Mouse (Mus musculus) lung, adult 18-20 months (tissue): ENCODE measurements around the gene Ccnt1.
"Not testable (repeated sequence)": the region's sequence is repeated elsewhere in the genome, so short reads cannot be mapped to it uniquely, and the experiment has no call there.

ENCODE experiments used
- DNase-seq, 2 experiments: peaks; one replicate each; pipeline ENCODE4 v3.0.0; 2022; ENCODE audit warnings: mixed read lengths in 2 of 2

Gene Ccnt1

DNA sequence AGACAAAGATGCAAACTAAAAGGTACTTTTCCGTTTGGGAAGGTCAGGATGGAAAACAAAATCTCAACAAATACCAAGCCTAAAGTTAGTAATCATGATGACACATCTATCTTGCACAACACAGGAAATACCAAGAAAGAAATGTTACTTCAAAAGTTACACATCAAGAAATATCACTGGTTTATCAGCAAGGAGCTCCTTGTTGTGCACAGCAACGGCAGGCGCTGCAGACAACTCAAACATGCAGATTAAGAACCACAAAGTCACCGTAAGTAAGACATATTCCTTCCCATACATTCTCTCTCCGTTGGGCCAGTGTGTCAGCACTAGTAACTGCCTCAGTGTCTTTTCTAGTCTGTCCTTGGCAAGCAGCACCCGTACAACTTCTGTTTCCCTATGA, 29.7 kb downstream of the Ccnt1 start:
- DNase-seq: no peak

- no peak for DNase-seq
These were observed 32.8 kb downstream of the Ccnt1 start for GRCm38 (mm10) chr15:98537923-98538322.

GRCm38 (mm10) chr15:98536828-98537510, 33.8 kb downstream of the Ccnt1 start:
- no peak for DNase-seq

- DNase-seq: no peak
These were observed 34.8 kb downstream of the Ccnt1 start for GRCm38 (mm10) chr15:98535921-98536320.

GRCm38 (mm10) chr15:98533881-98534627, 36.7 kb downstream of the Ccnt1 start, which contains the start of gene Kansl2:
Kansl2 (minus strand) TSS chr15:98534264.
- DNase-seq: peak; percentile 99

GRCm38 (mm10) chr15:98533035-98533531, 37.6 kb downstream of the Ccnt1 start:
- DNase-seq: no peak

- no peak for DNase-seq
These were observed 38.4 kb downstream of the Ccnt1 start for GRCm38 (mm10) chr15:98532281-98532680.

DNA sequence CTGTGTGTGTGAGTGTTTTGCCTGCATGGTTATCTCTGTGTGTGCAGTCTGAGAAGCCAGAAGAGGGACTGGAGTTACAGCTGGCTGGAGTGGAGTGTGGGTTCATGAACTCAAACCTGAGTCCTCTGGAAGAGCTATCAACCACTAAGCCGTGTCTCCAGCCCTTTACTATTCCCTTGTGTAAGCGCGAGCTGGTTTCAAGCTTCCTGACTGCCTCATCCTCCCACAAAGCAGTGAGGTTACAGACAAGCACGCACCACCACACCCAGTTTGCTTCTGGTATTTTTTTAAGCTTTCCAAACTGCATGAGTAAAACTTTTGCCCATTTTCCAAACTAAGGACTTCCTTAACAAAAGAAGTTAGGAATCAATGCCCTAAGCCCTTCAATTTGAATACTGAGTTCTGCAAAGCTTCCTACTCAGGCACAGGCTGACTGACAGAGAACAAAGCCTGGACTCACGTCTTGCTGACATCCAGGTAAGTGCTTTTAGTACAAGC, 42.6 kb downstream of the Ccnt1 start:
- no peak for DNase-seq

DNA sequence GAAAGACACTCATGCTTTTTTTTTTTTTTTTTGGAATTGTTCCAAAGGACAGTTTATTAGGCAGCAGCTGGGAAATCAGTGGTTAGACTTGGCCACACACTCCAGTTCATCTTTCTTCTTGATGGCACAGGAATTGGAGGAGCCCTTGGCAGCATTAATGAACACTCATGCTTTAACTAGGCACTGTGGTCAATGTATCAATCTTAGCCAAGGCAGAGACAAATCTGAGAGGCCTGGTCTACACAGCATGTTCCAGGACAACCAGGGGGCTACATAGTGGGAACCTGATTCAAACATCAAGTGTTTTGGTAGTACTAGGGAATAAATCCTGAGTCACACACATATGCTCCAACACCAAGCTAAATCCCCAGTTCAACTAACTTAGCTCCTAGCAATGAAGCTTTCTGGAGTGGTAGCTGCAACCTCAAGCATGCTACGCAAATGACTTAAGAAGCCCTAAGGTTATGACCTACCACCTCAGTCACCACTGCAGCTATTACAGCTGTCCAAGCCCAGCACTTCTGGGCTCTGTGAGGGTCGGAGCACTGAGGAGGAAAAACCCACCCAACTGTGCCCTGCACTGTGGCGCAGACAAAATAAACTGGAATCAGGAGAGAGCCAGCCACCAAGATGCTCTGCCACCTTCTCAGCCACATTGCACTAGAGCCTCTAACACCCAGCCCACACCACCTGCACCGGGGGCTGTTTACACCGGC, 43.5 kb downstream of the Ccnt1 start:
- DNase-seq: no peak

DNA sequence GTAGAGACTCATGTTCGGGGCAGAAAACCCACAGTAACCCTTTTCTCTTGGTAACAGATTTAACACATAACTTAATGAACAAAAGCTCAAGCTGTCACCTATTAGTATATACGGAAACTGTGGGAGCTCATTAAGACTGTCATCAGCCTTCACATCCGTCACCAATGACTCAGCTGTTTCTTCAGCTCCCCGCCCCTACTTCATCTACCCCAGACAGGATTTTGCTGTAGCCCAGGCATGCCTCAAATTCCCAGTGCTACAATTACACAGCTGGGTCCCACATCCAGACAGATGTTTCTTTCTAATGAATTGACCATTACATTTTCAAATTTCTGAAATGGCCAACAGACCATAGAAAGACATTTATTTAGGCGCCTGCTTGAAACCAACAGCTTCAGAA, 44.7 kb downstream of the Ccnt1 start:
- DNase-seq: no peak

DNA sequence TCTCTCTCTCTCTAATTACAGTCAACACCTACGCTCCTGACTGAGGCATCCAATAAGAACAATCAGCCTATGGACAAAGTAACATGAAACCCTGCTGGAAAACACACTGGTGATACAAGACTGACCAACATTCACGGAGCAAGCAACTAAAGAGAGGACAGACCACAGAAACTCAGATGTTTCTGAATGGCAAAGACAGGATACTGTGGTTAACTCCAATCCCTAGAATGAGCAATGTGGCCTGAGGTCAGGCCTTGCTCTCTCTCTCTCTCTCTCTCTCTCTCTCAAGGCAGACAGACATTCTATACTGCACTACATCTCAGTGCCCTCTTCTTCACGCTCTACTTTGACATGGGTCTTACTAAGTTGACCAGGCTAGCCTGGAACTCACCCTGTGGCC, 49.5 kb downstream of the Ccnt1 start:
- no peak for DNase-seq

DNA sequence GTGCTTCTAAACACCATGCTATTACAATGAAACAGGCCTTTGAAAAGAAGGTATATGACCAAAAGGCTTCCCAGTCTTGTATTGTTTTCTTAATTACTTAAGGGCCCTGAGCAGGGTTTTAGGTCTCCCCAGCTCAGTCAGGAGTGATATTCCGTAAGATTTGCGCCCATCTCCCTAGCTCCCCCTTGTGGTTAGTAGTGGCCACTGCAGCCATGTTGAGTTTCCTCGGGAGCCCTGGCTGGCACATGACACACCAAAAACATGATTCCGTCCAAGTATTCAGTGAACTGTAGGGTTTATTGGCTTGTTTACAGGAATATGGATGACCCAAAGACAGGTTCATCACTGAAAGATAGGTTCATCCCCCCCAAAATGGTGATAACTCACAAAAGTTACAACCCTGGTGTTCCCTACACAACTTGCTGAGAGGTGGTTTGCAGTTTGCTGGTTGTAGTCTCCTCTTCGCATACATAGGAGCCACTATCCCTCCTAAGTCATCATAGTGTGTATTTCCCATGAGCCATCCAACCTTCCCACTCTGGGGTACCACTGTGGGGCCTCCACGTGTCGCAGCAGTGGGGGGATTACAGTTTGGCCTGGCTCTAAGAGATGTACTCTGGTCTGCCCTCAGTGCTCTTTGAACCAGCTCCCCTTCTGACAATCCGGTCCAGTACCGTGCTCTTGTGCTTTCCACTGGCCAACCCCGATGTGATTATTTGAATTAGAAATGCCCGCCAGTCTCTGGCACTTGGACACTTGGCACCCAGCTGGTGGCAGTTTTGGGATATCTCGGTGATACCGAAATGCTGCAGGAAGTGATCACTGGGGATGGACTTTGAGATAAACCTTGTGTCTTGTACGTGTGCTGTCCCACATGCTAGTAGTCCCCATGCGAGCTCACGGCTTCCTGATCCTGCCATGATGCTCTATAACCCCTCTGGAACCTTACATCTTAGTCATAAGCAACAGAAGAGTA, 53.1 kb downstream of the Ccnt1 start:
- DNase-seq: peak; percentile 42 to 65

DNA sequence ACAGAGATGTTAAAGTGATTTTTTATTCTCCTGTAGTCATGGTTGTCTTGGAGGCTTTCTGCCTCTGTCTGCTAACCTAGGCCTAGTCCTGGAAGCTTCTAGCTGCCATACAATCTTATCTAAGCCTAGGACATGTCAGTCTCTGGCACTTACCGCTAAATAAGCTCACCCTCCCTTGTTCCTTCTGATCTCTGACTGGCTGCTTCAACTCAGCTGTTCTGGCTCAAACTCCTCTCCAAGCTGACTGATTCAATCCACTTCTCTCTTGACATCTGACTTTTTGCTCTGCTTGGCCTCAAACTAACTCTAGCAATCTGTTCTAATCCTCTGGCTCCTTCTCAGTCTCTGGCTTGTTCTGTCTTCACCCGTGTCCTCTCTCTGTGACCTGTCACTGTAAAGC, 55.9 kb downstream of the Ccnt1 start:
- DNase-seq: not testable (repeated sequence)

GRCm38 (mm10) chr15:98514146-98514545, 56.6 kb downstream of the Ccnt1 start:
- no peak for DNase-seq

GRCm38 (mm10) chr15:98513676-98514075, 57.0 kb downstream of the Ccnt1 start:
- DNase-seq: not testable (repeated sequence)

GRCm38 (mm10) chr15:98512799-98513321, 57.9 kb downstream of the Ccnt1 start:
- DNase-seq: peak; percentile 52 to 62

- no peak for DNase-seq
These were observed 58.5 kb downstream of the Ccnt1 start for GRCm38 (mm10) chr15:98512232-98512631.

GRCm38 (mm10) chr15:98511386-98511928, 59.3 kb downstream of the Ccnt1 start:
- DNase-seq: peak in 1 of 2 experiments; percentile 44

- peak; percentile 63 to 67 for DNase-seq
These were observed 60.0 kb downstream of the Ccnt1 start for GRCm38 (mm10) chr15:98510438-98511385.

- DNase-seq: no peak
These were observed 61.3 kb downstream of the Ccnt1 start for GRCm38 (mm10) chr15:98509387-98509786.
